Mouse (Mus musculus) intestine, embryonic 14.5 days (tissue): Measurements from ENCODE around the gene Ddah2. TPM values are rescaled to one million over a fixed set of nuclear protein-coding genes. Genes with fewer than 3 reads are reported as not detected.

ENCODE experiments used
- ATAC-seq: fragments of 200-750 bp; cut with Nextera tagmentation; replicated peaks from 2 replicates; pipeline ENCODE4 v1.8.0; 2017; ENCODE audit warnings: low read depth, moderate number of reproducible peaks, moderate TSS enrichment, moderate library complexity; ENCODE audit not compliant: low FRiP score, low TSS enrichment
- DNase-seq: peaks from one replicate; pipeline ENCODE4 v3.0.0-alpha.2; 2018; ENCODE audit warnings: low spot score
- H3K27ac ChIP-seq: fragments of 300-500 bp; sonication (generic); 2 replicates; pipeline ENCODE4 v1.5.1; 2014; ENCODE audit warnings: low read depth, mild to moderate bottlenecking, control low read depth
- H3K27me3 ChIP-seq: fragments of 300-500 bp; sonication (generic); replicated peaks from 2 replicates; pipeline ENCODE4 v1.6.1; 2014; ENCODE audit warnings: low read length, control low read depth; ENCODE audit not compliant: control insufficient read depth, insufficient read depth
- H3K36me3 ChIP-seq: fragments of 300-500 bp; sonication (generic); 2 replicates; pipeline ENCODE4 v1.6.1; 2014; ENCODE audit warnings: low read length, control low read depth; ENCODE audit not compliant: control insufficient read depth, insufficient read depth
- H3K4me1 ChIP-seq: fragments of 300-500 bp; sonication (generic); replicated peaks from 2 replicates; pipeline ENCODE4 v1.6.1; 2014; ENCODE audit warnings: low read length, control low read depth, mixed read lengths; ENCODE audit not compliant: control insufficient read depth, insufficient read depth
- H3K4me2 ChIP-seq: fragments of 300-500 bp; sonication (generic); 2 replicates; pipeline ENCODE4 v1.6.1; 2014; ENCODE audit warnings: low read length
- H3K4me3 ChIP-seq: fragments of 300-500 bp; sonication (generic); 2 replicates; pipeline ENCODE4 v1.5.1; 2014; ENCODE audit warnings: low read depth, low read length, control low read depth, mixed read lengths
- H3K9ac ChIP-seq: fragments of 300-500 bp; sonication (generic); 2 replicates; pipeline ENCODE4 v1.6.1; 2014; ENCODE audit warnings: mild to moderate bottlenecking, low read length
- H3K9me3 ChIP-seq: fragments of 300-500 bp; sonication (generic); 2 replicates; pipeline ENCODE4 v1.6.1; 2016; ENCODE audit warnings: low read length, control low read depth; ENCODE audit not compliant: control insufficient read depth
- WGBS: fragments of 180-500 bp; shearing (Covaris S2); extraction: QIAGEN DNeasy Blood & Tissue Kit; methylation state at CpG from one replicate; pipeline ENCODE4 v1.1.7; 2014; 5-methylcytosine and 5-hydroxymethylcytosine counted together
- polyA plus RNA-seq: library from polyadenylated mRNA; unstranded; fragments of >200 nt; fragmentation: Nextera tagmentation; extraction: Ambion mirVana; gene quantifications from 2 replicates; pipeline ENCODE4 v1.2.1, GENCODE M21; 2014

Gene Ddah2
- polyA plus RNA-seq, 1 experiment from 2014 or later = 278 TPM

DNA sequence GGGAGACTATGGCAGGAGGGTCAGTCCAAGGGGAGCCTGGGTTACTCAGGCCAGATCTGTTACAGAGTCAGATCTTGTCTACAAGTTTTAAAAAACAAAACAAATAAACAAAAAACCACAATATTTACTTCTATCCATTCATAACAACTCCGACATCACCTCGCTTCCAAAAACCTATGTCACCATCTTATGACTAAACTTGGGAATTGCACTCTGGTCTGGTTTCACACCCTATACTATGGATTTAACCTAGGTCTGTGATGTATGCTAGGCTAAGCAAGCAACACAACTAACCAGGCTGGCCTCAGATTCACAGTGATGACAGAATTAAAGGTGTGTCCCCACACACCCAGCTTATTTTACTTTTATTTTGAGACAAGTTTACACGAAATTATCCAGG, 47.7 kb downstream of the Ddah2 start:
- DNase-seq = no peak
- WGBS = 63% methylated on average over 3 of the region's 3 CpGs
- Histone ChIP-seq H3K9me3 (no peaks in the 10 kb centered on the region), H3K4me2 (no peak overlapping the region), H3K36me3 (peaks cover 20% of the 10 kb centered on the region), H3K4me1 (peaks cover 5% of the 10 kb centered on the region), H3K27ac (no peak overlapping the region), H3K27me3 (no peaks in the 10 kb centered on the region), H3K9ac (no peak overlapping the region), H3K4me3 (no peak overlapping the region)
- ATAC-seq = no peak

DNA sequence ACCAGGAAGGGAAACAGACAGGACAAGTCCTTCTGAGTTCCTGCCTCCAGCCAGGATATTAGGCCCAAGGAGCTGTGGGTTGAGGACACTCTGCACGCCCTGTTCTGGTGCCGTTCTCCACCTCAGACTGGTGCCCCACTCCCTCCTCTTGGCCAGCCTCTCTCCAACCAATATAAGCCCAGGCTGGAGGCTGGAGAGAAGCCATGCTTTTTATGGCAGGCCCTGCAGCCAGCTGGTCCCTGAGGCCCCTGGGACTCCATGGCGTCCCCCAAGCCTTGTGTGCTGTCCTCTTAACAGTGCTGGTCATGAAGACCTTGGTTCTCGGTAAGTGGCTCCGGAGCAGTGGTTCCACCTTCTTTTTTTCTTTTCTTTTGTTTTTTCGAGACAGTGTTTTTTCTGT, 49.3 kb downstream of the Ddah2 start, which contains the start of gene Ly6g5c:
Gene Ly6g5c, plus strand, starts transcription at position 183 of the 400 bp plus-strand sequence.
- H3K9me3 ChIP-seq = no peaks in the 10 kb centered on the region
- no peak for ATAC-seq
- no peak within 1 kb of the TSS for H3K4me2 ChIP-seq
- peaks cover 1% of the 10 kb centered on the region; the same call in 1 of the 2 replicates for H3K4me1 ChIP-seq
- 79% methylated on average over 6 of the region's 6 CpGs for WGBS
- no peak within 1 kb of the TSS for H3K4me3 ChIP-seq
- no peaks in the 10 kb centered on the region for H3K27me3 ChIP-seq
- no peak for DNase-seq
- H3K9ac ChIP-seq = no peak within 1 kb of the TSS
- peaks cover 4% of the 10 kb centered on the region for H3K36me3 ChIP-seq
- H3K27ac ChIP-seq = no peak within 1 kb of the TSS

Other genes with a start within 250 kb of the Ddah2 start
- 22.0 and 25.8 TPM in 2 replicates for gene Stk19, start 222.1 kb upstream of the Ddah2 start, polyA plus RNA-seq
- gene Dxo, start 222.0 kb upstream of the Ddah2 start, polyA plus RNA-seq = 58.2 and 63.4 TPM in 2 replicates
- gene Skiv2l, start 208.8 kb upstream of the Ddah2 start, polyA plus RNA-seq = 42.0 and 45.9 TPM in 2 replicates
- 121 and 123 TPM in 2 replicates for gene Nelfe, start 208.6 kb upstream of the Ddah2 start, polyA plus RNA-seq
- gene Cfb, start 196.5 kb upstream of the Ddah2 start, polyA plus RNA-seq = 19.4 and 24.2 TPM in 2 replicates
- gene Zbtb12, start 179.6 kb upstream of the Ddah2 start, polyA plus RNA-seq = 1.4 and 1.6 TPM in 2 replicates
- not detected in 2 replicates for gene Gm20547, start 177.0 kb upstream of the Ddah2 start, polyA plus RNA-seq
- 6.8 and 7.5 TPM in 2 replicates for gene C2, start 160.8 kb upstream of the Ddah2 start, polyA plus RNA-seq
- gene Ehmt2, start 160.6 kb upstream of the Ddah2 start, polyA plus RNA-seq = 73.4 and 75.2 TPM in 2 replicates
- 25.4 and 28.4 TPM in 2 replicates for gene Slc44a4, start 144.6 kb upstream of the Ddah2 start, polyA plus RNA-seq
- gene Neu1, start 127.8 kb upstream of the Ddah2 start, polyA plus RNA-seq = 40.1 and 42.8 TPM in 2 replicates
- gene Hspa1b, start 99.8 kb upstream of the Ddah2 start, polyA plus RNA-seq = 0.24 and 0.46 TPM in 2 replicates
- gene Gm20481, start 89.1 kb upstream of the Ddah2 start, polyA plus RNA-seq = not detected in 2 replicates
- 3.5 and 4.5 TPM in 2 replicates for gene Hspa1a, start 86.9 kb upstream of the Ddah2 start, polyA plus RNA-seq
- gene Hspa1l, start 86.3 kb upstream of the Ddah2 start, polyA plus RNA-seq = 0.53 and 1.2 TPM in 2 replicates
- 216 and 228 TPM in 2 replicates for gene Lsm2, start 77.2 kb upstream of the Ddah2 start, polyA plus RNA-seq
- 119 and 133 TPM in 2 replicates for gene Vars, start 58.0 kb upstream of the Ddah2 start, polyA plus RNA-seq
- gene Vwa7, start 42.5 kb upstream of the Ddah2 start, polyA plus RNA-seq = 0.19 and 0.26 TPM in 2 replicates
- gene Sapcd1, start 31.0 kb upstream of the Ddah2 start, polyA plus RNA-seq = 20.7 and 21.5 TPM in 2 replicates
- 3.6 and 3.9 TPM in 2 replicates for gene Msh5, start 12.3 kb upstream of the Ddah2 start, polyA plus RNA-seq
- gene Clic1, start 9.1 kb upstream of the Ddah2 start, polyA plus RNA-seq = 113 and 141 TPM in 2 replicates
- gene Ly6g6c, start 6.4 kb downstream of the Ddah2 start, polyA plus RNA-seq = not detected in 2 replicates
- gene Mpig6b, start 7.1 kb downstream of the Ddah2 start, polyA plus RNA-seq = 0.55 and 0.81 TPM in 2 replicates
- 1.3 and 2.8 TPM in 2 replicates for gene Ly6g6e, start 17.9 kb downstream of the Ddah2 start, polyA plus RNA-seq
- gene Ly6g6d, start 19.0 kb downstream of the Ddah2 start, polyA plus RNA-seq = 5.0 and 6.1 TPM in 2 replicates
- 0.27 TPM in 1 of 2 replicates, not detected in the other for gene Ly6g6f, start 26.6 kb downstream of the Ddah2 start, polyA plus RNA-seq
- gene Abhd16a, start 30.2 kb downstream of the Ddah2 start, polyA plus RNA-seq = 86.4 and 91.0 TPM in 2 replicates
- not detected in 2 replicates for gene Ly6g5c, start 49.2 kb downstream of the Ddah2 start, polyA plus RNA-seq
- 0.64 and 0.75 TPM in 2 replicates for gene Ly6g5b, start 56.4 kb downstream of the Ddah2 start, polyA plus RNA-seq
- 19.7 and 24.7 TPM in 2 replicates for gene Gpank1, start 62.4 kb downstream of the Ddah2 start, polyA plus RNA-seq
- 275 and 286 TPM in 2 replicates for gene Csnk2b, start 63.0 kb downstream of the Ddah2 start, polyA plus RNA-seq
- gene D17H6S53E, start 67.3 kb downstream of the Ddah2 start, polyA plus RNA-seq = 8.4 and 10.8 TPM in 2 replicates
- 0.95 and 1.5 TPM in 2 replicates for gene Apom, start 73.0 kb downstream of the Ddah2 start, polyA plus RNA-seq
- 75.5 and 79.5 TPM in 2 replicates for gene Bag6, start 76.1 kb downstream of the Ddah2 start, polyA plus RNA-seq
- 186 and 196 TPM in 2 replicates for gene Prrc2a, start 105.9 kb downstream of the Ddah2 start, polyA plus RNA-seq
- gene Aif1, start 117.0 kb downstream of the Ddah2 start, polyA plus RNA-seq = 15.4 and 17.5 TPM in 2 replicates
- 16.9 and 19.1 TPM in 2 replicates for gene Lst1, start 129.4 kb downstream of the Ddah2 start, polyA plus RNA-seq
- gene Ltb, start 135.4 kb downstream of the Ddah2 start, polyA plus RNA-seq = 1.1 and 1.5 TPM in 2 replicates
- gene Tnf, start 143.0 kb downstream of the Ddah2 start, polyA plus RNA-seq = 0.12 and 0.28 TPM in 2 replicates
- 0.81 and 0.85 TPM in 2 replicates for gene Lta, start 146.3 kb downstream of the Ddah2 start, polyA plus RNA-seq
- 0.39 and 0.88 TPM in 2 replicates for gene Gm16181, start 161.8 kb downstream of the Ddah2 start, polyA plus RNA-seq
- 5.8 and 5.9 TPM in 2 replicates for gene Atp6v1g2, start 174.6 kb downstream of the Ddah2 start, polyA plus RNA-seq
- 3.1 and 4.3 TPM in 2 replicates for gene Nfkbil1, start 176.8 kb downstream of the Ddah2 start, polyA plus RNA-seq
- gene Ddx39b, start 182.7 kb downstream of the Ddah2 start, polyA plus RNA-seq = 458 and 500 TPM in 2 replicates
- gene H2-D1, start 203.7 kb downstream of the Ddah2 start, polyA plus RNA-seq = 102 and 108 TPM in 2 replicates